Mouse (Mus musculus) cerebellum, adult 9-10 months (tissue): ENCODE data around the gene Ppp1r13l.

Experiments
- DNase-seq: peaks from one replicate; pipeline ENCODE4 v3.0.0; 2022

Gene Ppp1r13l

DNA sequence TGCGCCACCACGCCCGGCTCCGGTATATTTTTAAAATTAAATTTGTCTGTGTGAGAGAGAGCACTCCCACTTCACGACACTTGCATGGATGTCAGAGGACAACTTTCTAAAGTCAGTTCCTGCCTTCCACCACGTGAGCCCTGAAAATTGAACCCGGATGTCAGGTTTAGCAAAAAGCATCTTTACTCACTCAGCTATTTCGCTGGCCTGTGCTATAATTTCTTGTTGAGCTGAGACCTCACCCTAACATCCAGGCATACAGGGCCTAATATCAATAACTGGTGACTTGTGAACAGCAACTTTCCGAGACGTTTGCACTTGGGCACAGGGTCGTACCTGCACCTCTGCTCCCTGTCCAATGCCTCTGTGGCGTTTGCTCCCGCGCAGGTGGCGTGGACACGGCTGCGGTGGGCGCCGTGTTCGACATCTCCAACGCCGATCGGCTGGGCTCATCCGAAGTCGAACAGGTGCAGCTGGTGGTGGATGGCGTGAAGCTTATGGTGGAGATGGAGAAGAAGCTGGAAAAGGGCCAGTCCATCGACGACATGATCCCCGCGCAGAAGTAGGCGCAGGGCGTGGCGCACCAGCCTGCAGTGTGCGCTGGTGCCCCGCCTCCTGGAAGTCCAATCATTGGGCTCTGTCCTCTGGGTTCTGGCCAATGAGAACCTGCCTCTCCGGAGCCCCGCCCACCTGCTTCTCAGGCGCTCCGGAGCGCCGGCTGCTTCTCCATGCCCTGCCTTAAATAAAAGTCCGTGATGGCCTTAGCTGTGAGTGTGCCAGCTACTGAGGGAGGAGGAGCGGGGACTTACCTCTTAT lies 61.5 kb downstream of the Ppp1r13l start:
- peak; percentile 91 for DNase-seq

- no peak for DNase-seq
These were observed 63.5 kb downstream of the Ppp1r13l start for GRCm38 (mm10) chr7:19423083-19423482.

DNA sequence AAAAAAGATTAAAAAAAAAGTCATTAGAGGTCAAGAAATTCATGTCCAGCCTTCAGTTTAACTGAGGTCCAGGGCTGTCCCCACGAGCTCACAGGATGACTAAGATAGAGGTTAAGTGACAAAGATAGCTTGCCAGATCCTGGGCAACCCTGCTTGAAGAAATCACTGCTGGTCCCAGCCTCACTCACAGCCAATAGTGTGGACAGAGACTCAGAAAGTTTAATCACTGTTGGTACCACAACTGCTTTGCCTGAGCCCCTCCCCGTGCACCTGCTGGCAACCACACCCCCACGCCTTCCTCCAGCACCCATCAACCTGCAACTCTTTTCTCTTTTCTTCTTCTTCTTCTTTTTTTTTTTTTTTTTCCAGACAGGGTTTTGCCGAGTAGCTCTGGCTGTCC lies 64.5 kb downstream of the Ppp1r13l start:
- no peak for DNase-seq

DNA sequence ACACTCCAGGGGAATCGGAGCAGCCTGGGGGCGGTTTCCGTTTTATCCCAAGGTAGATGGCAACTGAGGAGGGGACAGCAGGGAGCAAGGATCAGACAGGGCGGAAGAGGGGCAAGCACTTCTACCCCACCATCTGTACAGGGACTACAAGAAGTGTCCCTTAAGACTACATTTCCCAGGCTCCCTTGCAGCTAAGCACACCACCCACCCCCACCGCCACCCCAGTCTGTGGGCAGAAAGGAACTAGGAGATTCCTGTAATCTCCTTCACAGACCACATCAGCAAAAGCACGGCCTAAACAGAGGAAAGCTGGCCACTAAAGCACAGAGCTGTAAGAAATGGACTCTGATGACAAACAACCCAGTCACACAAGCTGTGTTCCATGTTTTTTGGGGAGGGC lies 66.8 kb downstream of the Ppp1r13l start:
- no peak for DNase-seq

- DNase-seq, result no peak
These were observed 67.3 kb downstream of the Ppp1r13l start for GRCm38 (mm10) chr7:19426888-19427287.
